ENCODE assay signal across 22 mouse cellular contexts in the genomic region with DNA sequence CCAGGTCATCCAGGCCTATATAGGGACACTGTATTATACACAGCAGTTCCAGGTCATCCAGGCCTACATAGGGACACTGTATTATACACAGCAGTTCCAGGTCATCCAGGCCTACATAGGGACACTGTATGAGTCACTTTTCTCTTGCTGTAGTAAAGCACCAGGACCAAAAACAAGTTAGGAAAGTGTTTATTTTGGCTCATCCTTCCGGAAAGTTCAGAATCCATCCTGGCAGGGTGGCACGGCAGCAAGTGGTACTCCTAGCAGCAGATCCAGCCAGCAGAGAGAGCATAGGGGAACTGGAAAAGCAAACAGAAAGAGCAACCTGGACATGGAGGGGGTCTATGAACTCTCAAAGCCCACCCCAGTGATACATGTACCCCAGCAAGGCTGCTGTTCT.
"Had no signal": no experiment of that assay in that cellular context is flagged by ENCODE, and none has a peak within 500 bp of the region (broad histone marks: within the 10 kb centered on the region; RNA-seq: fewer than 3 reads in every experiment).

No protein-coding gene starts in this region.

- H3K9ac ChIP-seq: heart, embryonic 13.5 days; heart, embryonic 15.5 days; hindbrain, embryonic 13.5 days; hindbrain, embryonic 15.5 days; limb, embryonic 12.5 days; liver, embryonic 14.5 days had no signal

- H3K36me3 ChIP-seq: heart, embryonic 13.5 days; heart, embryonic 15.5 days; hindbrain, embryonic 13.5 days; hindbrain, embryonic 15.5 days; limb, embryonic 10.5 days; limb, embryonic 12.5 days had no signal

- H3K4me3 ChIP-seq: heart, adult 2 months; heart, embryonic 13.5 days; heart, embryonic 15.5 days; hindbrain, embryonic 13.5 days; hindbrain, embryonic 15.5 days; left cerebral cortex, adult 2 months; limb, embryonic 10.5 days; limb, embryonic 12.5 days had no signal

- H3K4me2 ChIP-seq: heart, embryonic 11.5 days; heart, embryonic 13.5 days; heart, embryonic 15.5 days; hindbrain, embryonic 13.5 days; hindbrain, embryonic 15.5 days; limb, embryonic 12.5 days had no signal

- H3K27ac ChIP-seq: heart, adult 2 months; heart, embryonic 13.5 days; heart, embryonic 15.5 days; hindbrain, embryonic 13.5 days; hindbrain, embryonic 15.5 days; hindbrain, postnatal 0 days; kidney, postnatal 0 days; left cerebral cortex, adult 2 months; limb, embryonic 10.5 days; limb, embryonic 12.5 days; liver, embryonic 14.5 days had no signal

- H3K27me3 ChIP-seq: heart, embryonic 13.5 days; heart, embryonic 15.5 days; hindbrain, embryonic 13.5 days; hindbrain, embryonic 15.5 days; limb, embryonic 12.5 days had no signal

- DNase-seq: gastrocnemius, postnatal 14 days; gastrocnemius, postnatal 36 days; heart, adult 11 months; heart, adult 2 months; heart, postnatal 14 days; heart, postnatal 36 days; kidney, adult 18-20 months; layer of hippocampus, adult 9-11 months; liver; lung, adult 2 months had no signal

- ATAC-seq: hindbrain, postnatal 0 days; intestine, embryonic 16.5 days had no signal

- H3K9me3 ChIP-seq: heart, embryonic 13.5 days; heart, embryonic 15.5 days; hindbrain, embryonic 13.5 days; hindbrain, embryonic 15.5 days; limb, embryonic 10.5 days; limb, embryonic 12.5 days had no signal

- H3K4me1 ChIP-seq: heart, embryonic 13.5 days; heart, embryonic 15.5 days; hindbrain, embryonic 13.5 days; hindbrain, embryonic 15.5 days; limb, embryonic 10.5 days; limb, embryonic 12.5 days had no signal
